Mouse (Mus musculus) brain, embryonic 18.5 days (tissue): Measurements from ENCODE around the gene Adh6b.
A peak's percentile ranks its signal among the peaks of the same experiment; 100 is the strongest.
"Not testable (repeated sequence)": the region's sequence is repeated elsewhere in the genome, so short reads cannot be mapped to it uniquely, and the experiment has no call there.

Source experiments
- DNase-seq: peaks from one replicate; pipeline ENCODE4 v3.0.0-alpha.2; 2012; ENCODE audit warnings: low read depth, low spot score

The Adh6b gene

DNA sequence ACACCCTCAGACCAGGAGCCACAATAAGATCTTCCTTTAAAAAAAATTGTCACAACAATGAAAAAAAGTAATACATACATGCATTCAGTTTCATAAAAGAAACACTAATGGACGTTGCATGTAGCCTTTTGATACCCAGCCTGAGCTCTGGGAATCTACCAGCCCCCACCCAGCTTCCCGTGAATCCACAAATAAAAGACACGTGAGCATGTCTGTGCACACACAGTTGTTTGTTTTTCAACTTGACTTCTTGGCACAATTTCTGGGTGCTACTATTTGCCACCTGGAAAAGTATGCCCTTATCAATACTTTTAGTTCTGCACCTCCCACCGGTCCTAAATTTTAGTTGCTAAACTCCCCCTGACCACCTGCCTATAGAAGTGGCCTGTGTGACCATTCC, 19.1 kb downstream of the Adh6b start:
- no peak for DNase-seq

- DNase-seq, result no peak
These were observed 21.3 kb downstream of the Adh6b start for GRCm38 (mm10) chr3:138362920-138363319.

- DNase-seq, result no peak
These were observed 24.6 kb downstream of the Adh6b start for GRCm38 (mm10) chr3:138366181-138366580.

DNA sequence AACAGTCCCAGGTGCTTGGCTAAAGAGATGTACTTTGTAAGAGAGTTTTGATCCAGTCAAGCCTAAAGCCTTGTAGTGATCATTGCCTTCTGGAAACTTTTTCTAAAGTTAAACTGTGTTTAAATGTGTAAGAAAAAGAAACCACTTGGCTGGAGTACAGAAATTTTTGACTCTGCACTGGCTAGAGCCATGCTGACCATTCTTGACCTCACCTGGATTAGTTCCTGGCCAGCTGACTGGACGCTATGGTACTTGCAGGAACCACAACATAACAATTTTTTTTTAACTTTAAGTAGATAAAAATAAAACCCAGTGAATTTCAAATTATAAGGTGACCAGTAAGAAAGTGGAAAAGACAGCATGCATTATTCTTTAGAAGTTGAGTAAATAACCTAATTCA, 28.0 kb downstream of the Adh6b start:
- no peak for DNase-seq

- not testable (repeated sequence) for DNase-seq
These were observed 28.7 kb downstream of the Adh6b start for GRCm38 (mm10) chr3:138370289-138370688.

- DNase-seq, result no peak
These were observed 32.3 kb downstream of the Adh6b start for GRCm38 (mm10) chr3:138373920-138374319.

GRCm38 (mm10) chr3:138375148-138375547, 33.6 kb downstream of the Adh6b start:
- DNase-seq, result no peak

DNA sequence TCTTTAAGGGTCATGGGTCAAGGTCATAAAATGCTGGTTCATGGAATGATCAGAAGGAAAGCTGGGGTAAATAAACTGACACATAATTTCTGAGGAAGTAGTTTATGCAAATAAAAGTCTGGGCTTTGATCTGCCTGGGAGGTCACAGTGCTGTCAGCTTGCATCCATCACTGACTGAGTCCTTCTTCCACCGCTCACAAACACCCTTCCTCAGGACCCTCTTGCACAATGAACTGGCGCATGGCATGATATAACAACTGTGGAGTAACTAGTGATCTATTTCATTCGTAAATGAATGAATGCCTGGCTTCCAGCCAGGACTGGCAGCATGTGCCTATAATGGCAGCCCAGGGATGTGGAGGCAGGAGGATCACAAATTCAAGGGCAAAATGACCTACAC, 39.6 kb downstream of the Adh6b start:
- DNase-seq, result no peak

- DNase-seq, result no peak
These were observed 45.6 kb downstream of the Adh6b start for GRCm38 (mm10) chr3:138387155-138387554.

DNA sequence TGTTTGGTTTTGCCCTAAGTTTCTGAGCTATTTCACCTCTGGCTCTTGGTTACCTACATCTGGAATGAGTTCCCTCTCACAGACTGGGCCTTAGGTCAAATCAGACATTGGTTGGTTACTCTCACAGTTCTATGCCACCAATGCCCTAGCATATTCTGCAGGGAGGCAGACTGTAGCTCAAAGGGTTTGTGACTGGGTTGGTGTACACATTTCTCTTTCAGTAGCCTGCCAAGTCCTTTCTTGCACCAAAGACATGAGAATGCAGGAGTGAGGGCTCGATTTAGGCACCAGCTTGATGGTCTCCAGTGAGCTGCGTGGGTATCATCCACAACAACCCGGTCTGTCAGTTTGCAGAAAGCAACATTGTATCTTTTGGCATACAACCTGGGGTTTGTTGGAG, 63.3 kb downstream of the Adh6b start:
- DNase-seq, result no peak

GRCm38 (mm10) chr3:138405341-138405740, 63.8 kb downstream of the Adh6b start:
- DNase-seq, result peak; percentile 10

GRCm38 (mm10) chr3:138405840-138406239, 64.3 kb downstream of the Adh6b start:
- DNase-seq, result no peak

GRCm38 (mm10) chr3:138407920-138408319, 66.3 kb downstream of the Adh6b start:
- no peak for DNase-seq
